Mouse (Mus musculus) urinary bladder, postnatal 25 days (tissue): Measurements from ENCODE around the gene Errfi1.
"Not testable (repeated sequence)": the region's sequence is repeated elsewhere in the genome, so short reads cannot be mapped to it uniquely, and the experiment has no call there.

ENCODE experiments used
- DNase-seq: peaks from one replicate; pipeline ENCODE4 v3.0.0; 2022; ENCODE audit warnings: low spot score

The Errfi1 gene

DNA sequence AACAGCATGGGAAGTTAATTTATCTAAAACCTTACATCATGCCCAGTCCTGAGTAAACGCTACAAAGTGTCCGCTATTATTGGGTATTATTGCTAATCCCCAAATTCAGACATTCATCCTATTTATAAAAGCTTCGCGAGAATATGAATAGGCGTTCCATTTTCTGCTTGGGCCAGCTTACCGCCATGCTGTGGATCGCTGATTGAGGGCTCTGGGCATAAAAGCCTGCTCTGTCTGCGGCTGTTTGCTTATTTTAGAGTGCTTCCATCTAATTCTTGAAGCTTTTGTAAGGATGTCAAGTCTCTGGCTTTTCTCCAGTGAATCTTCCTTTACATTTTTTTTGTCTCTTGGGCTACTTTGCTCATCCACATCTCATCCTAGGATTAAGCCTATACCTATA is 7.4 kb upstream of the Errfi1 start:
- no peak for DNase-seq

- DNase-seq, result no peak
Observed at GRCm38 (mm10) chr4:150849964-150850363, 3.8 kb upstream of the Errfi1 start.

GRCm38 (mm10) chr4:150850893-150851292 is 2.8 kb upstream of the Errfi1 start:
- DNase-seq, result no peak

DNA sequence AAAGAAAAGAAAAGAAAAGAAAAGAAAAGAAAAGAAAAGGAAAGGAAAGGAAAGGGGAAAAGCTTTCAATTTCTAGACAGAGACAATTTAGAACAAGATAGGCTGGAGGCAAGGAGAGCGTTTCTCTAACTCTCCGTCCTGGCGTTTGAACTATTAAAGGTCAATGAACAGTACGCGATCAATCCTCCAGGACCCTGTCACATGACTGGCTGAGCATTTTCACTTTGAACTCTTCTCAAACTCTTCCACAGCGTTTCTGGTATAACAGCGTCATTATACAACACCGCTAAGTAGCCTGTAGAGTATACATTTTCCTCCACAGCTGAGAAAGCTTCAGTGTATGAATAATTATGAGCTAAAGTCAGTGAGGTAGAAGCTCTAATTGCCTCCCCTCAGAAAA is 1.7 kb upstream of the Errfi1 start:
- no peak for DNase-seq

DNA sequence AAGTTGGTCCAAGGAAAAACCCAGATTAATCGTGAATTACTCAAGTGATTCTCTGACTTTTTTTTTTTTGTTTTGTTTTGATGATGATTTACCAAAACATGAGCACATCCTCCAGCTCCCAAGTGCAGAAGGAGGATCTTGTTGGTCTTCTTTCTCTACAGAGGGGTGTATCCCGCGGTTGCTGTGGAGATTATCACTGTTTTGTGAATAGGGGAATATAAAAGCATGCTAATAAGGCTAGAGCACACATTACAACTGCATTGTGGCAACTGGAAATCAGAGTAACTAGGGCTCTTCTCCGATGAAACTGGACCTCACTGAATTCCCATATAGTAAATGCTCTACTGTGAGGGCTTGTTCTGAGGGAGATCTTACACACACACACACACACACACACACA is 1.2 kb upstream of the Errfi1 start:
- no peak for DNase-seq

DNA sequence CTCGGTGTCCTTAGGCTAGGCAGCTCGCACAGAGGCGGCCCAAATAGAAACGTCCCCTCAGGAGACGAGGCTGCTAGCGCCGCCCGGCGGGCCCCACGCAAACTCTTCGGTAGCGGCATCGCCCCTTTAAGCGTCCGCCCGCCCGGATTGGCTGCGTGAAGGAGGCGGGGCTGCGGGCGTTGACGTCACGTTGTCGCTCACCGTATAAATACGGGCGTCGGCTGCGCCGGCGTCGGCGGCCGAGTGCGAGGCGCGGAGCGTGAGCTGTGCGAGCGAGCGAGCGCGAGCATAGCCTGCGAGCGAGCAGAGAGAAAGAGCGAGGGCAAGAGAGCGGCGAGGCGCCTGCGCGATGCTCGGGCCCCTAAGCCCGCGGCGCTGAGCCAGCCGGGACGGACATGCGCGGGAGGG is 1.1 kb downstream of the Errfi1 start:
- DNase-seq, result peak; percentile 97

DNA sequence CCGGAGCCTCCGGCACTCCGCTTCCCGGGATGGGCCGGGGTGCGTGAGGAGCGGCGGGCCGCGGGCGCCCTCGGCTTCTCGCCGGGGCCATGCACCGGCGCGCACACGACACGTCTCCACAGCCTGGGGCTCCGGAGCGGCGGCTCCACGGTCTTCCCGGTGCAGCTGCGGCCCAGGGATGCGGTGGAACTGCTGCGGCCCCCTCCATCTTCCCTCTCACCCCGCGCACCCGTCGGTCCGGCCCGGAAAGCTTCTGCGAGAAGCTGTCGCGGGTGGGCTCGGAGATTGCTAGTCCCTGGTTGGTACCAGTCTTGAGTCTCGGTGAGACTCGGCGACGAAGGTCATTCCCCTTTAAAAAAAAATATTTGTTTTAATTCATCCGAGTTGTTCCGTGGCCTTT is 1.6 kb downstream of the Errfi1 start:
- DNase-seq, result no peak

DNA sequence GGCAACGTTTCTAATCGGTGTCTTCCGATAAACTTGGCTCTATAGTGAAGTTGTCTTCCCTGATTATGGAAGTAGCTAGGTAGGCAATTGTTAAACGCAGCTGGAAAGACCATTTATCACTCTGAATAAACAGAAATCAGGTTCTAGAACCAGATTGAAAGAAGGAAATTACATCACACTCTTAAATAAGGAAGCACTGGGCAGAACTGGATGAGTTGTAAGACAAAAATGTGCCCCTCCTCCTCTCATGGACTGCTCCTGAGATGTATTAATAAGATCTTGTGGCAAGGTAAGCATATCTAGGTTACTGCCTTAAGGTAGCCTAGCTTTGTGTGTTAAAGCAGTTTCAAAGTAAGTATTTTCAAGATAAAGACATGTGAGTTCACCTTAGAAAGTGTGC is 6.8 kb downstream of the Errfi1 start:
- DNase-seq, result no peak

DNA sequence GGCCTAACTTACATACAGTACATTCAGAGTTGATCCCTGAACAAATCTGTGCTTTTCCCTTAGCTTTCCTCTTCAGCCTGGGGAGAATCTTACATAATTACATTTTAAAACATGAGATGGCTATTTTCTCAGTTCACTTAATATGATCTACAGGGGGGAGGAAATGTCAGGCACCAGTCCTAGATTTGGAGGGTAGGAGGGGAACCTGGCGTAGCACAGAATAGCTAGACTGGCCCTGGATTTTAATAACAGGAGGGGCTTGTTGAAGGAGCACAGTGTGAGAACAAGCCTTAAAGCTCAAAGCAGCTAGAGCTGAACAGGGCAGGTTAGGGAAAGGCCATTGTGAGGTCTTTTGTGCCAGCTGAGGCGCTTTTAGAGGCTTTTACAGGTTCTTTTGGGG is 7.4 kb downstream of the Errfi1 start:
- DNase-seq, result no peak

DNA sequence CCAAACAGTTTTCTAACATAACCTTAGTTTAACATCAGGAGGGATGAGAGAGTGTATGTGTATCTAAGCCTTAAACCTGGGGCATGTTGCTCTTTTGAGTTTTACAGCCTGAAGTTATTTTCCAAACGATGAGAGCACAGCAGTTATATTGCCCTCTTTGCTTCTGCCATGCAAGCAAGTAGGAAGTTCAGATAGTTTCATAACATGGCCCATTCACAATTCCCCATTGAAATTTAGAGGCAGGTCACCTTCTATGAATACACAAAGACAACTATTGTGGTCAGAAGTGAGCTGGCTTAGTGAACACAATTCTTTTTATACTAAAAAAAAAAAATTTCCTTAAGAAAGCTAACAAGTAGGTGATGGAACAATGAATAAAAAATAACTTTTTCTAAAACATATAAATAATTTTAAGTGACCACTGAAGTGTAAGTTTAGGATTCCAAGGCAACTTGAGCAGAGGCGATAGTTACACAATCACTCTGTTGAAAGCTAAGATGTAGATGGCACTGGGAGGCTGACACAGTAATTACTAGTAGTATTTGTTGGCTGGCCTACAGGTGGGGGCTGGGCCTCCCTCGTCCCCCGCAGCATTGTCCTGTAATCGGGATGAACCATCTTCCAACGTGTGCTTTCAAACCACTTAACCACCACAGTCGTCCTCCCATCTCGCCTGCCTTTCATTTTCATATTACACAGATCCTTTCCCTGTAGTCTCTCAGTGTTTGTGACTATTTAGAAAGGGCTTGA is 9.1 kb downstream of the Errfi1 start:
- no peak for DNase-seq

DNA sequence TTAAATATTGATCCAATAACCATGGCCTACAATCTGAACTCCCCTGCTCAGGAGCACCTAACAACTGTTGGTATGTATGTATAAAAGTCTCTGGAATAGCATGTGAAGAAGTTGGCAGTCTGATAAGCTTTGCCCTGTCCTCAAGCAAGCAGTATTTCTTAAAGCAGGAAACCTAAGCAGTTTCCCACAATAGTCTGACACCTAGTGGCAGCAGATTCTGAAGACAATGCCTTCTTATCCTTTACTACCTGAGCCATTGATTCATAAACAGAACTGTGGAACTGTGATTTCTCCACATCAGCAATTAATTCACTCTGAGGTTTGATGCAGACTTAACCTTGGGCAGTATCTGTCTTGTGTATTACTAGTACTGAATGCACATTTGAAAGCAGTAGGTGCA is 11.7 kb downstream of the Errfi1 start:
- DNase-seq, result no peak

DNA sequence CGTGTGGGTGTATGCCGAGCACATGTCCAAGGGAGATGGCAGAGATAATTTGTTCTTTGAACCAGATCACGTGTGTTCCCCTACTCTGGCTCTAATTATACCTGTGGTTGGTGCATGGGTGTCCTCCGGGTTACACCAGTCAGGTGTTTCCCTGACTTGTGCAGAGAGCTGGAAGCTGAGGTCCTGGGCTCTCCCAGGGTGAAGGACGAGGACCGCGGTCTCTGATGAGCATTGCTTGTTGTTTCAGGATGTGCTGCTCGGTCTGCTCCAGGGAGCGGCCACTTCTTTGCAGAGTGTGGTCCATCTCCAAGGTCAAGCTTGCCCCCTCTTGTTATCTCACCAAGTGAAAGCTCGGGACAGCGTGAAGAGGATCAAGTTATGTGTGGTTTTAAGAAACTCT is 12.3 kb downstream of the Errfi1 start:
- no peak for DNase-seq

DNA sequence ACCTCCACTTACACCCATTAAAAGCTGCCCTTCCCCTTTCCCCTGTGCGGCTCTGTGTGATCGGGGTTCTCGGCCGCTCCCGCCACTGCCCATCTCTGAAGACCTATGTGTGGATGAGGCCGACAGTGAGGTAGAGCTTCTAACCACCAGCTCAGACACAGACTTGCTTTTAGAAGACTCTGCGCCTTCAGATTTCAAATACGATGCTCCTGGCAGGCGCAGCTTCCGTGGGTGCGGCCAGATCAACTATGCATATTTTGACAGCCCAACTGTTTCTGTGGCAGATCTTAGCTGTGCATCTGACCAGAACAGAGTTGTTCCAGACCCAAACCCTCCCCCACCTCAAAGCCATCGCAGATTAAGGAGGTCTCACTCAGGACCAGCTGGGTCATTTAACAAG is 12.8 kb downstream of the Errfi1 start:
- no peak for DNase-seq

GRCm38 (mm10) chr4:150868161-150868560 is 14.4 kb downstream of the Errfi1 start:
- no peak for DNase-seq

- no peak for DNase-seq
Observed at GRCm38 (mm10) chr4:150868859-150869258, 15.1 kb downstream of the Errfi1 start.

GRCm38 (mm10) chr4:150869276-150870197 is 15.8 kb downstream of the Errfi1 start:
- no peak for DNase-seq

GRCm38 (mm10) chr4:150870963-150871391 is 17.3 kb downstream of the Errfi1 start:
- no peak for DNase-seq

DNA sequence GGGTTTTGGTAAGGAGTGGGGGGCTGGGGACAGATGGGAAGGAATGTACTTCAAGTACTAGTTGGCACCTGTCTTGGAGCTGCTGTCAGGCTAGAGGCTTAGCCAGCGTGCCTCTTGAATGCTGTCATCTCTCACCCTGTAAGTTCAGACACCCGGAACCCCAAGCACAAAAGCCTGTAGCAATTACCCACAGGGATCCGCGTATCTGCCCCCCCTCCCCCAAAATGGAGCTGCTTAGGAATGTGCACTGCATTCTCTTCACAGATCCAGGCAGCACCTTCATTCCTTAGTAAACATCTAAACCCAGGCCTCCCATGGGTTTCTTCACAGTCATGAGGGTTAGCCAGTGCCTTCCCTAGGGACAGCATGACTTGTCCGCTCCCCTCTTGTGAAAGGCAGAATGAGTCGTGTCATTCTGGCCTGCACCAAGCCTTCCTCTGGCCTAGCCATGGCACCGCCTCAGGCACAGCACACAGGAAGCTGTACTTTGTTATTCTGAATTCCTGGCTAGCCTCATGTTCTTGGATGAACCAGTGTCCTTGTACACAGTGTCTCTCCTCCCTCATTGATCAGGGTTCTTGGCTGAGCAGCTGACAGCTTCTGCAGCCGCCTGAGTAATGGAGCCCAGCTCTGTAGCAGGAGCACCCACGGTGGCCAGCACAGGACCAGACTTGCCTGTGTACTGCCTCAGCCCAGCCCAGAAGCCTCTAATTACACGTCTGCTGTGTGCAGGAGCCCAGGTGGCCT is 17.8 kb downstream of the Errfi1 start:
- peak; percentile 40 for DNase-seq

- peak; percentile 31 for DNase-seq
Observed at GRCm38 (mm10) chr4:150872139-150872651, 18.5 kb downstream of the Errfi1 start.

DNA sequence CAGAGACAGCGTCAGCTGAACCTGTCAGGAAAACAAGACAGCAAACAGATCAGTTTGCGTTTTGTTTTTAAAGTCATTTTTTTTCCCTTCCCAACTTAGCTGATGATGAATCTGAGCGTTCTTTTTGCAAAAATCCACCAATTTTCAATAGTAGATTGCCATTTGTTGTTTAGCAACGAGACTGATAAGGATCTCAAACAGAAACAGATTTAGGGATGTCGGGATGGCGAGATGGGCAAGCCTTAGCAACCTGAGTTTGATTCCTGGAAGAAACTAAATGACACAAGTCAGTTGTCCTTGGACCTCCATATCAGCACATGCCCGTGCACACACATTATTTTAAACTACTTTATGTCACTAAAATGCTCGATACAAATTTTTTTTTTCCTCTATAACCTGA is 19.0 kb downstream of the Errfi1 start:
- DNase-seq, result no peak

- not testable (repeated sequence) for DNase-seq
Observed at GRCm38 (mm10) chr4:150874416-150874815, 20.7 kb downstream of the Errfi1 start.

- no peak for DNase-seq
Observed at GRCm38 (mm10) chr4:150875393-150875792, 21.7 kb downstream of the Errfi1 start.
